Comparison of ENCODE assay signal across 28 mouse cellular contexts in the genomic region with DNA sequence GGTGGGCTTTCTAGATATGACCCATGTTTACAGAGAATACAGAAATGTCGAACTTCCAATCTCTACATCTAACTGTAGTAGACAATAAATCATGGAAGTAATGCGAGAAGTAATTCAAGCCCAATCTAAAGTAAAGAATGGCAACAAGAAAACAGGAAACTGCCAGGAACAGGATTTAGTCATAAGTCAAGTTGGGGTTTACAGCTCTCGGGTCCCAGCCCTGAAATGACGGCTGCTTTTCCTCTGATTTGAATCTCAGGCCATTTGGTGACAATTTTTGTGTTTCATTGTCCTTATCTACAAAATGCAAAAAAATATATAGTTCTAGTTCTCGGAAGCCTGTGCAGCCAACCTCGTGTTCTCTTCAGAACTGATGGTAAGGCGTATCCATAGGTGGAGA.
DNase-seq lines count a peak whose midpoint lies in the region; ATAC-seq and TF ChIP-seq lines count a peak whose summit lies in the region.
"Had no signal": no experiment of that assay in that cellular context is flagged by ENCODE, and none has a peak within 500 bp of the region (broad histone marks: within the 10 kb centered on the region; RNA-seq: fewer than 3 reads in every experiment).

No protein-coding gene starts in this region.

- no peak for ATAC-seq in lung, postnatal 0 days
- peak; percentile 69 for ATAC-seq in kidney, embryonic 16.5 days (ENCODE audit: low FRiP score, low TSS enrichment)
- ATAC-seq: forebrain, embryonic 14.5 days; forebrain, postnatal 0 days; Patski had no signal

- no peak overlapping the region for H3K9ac ChIP-seq in lung, postnatal 0 days (replicated peaks; ENCODE audit: low read depth)
- H3K9ac ChIP-seq in kidney, embryonic 16.5 days (replicated peaks; ENCODE audit: low read length), result no peak overlapping the region
- H3K9ac ChIP-seq: embryonic facial prominence, embryonic 12.5 days; embryonic facial prominence, embryonic 15.5 days; forebrain, postnatal 0 days; hindbrain, embryonic 13.5 days had no signal

- DNase-seq in kidney, adult 9 months, result peak; percentile 11
- no peak for DNase-seq in kidney, adult 11 months
- no peak for DNase-seq in lung, postnatal 0 days (ENCODE audit: low spot score)
- no peak for DNase-seq in lung, postnatal 25 days (ENCODE audit: low spot score)
- peak; percentile 24 for DNase-seq in kidney, postnatal 14 days
- no peak for DNase-seq in ovary, postnatal 14 days (ENCODE audit: low spot score)
- no peak for DNase-seq in layer of hippocampus, adult 9-11 months
- DNase-seq: adrenal gland, postnatal 10 days; adrenal gland, postnatal 36 days; B cell, adult 2 months; cerebellum, adult 11 months; cerebellum, adult 2 months; cerebellum, adult 9-11 months; cerebellum, postnatal 25 days; forebrain, postnatal 0 days; gastrocnemius, adult 2 months; gastrocnemius, postnatal 14 days; heart, adult 11 months had no signal

- H3K4me3 ChIP-seq in lung, postnatal 0 days (ENCODE audit: low read depth, low read length), result no peak overlapping the region
- no peak overlapping the region for H3K4me3 ChIP-seq in kidney, embryonic 16.5 days (ENCODE audit: low read length)
- H3K4me3 ChIP-seq: embryonic facial prominence, embryonic 12.5 days; embryonic facial prominence, embryonic 15.5 days; gastrocnemius, adult 2 months; hindbrain, embryonic 10.5 days; hindbrain, embryonic 13.5 days had no signal

- TF ChIP-seq CTCF in lung, postnatal 0 days (IDR thresholded peaks at IDR 0.05), result no peak

- H3K9me3 ChIP-seq in lung, postnatal 0 days (ENCODE audit: low read length), result no peaks in the 10 kb centered on the region; the same call in 1 of the 2 replicates
- peaks cover 7% of the 10 kb centered on the region; the same call in 1 of the 2 replicates for H3K9me3 ChIP-seq in kidney, embryonic 16.5 days (ENCODE audit: low read length)
- H3K9me3 ChIP-seq: embryonic facial prominence, embryonic 12.5 days; embryonic facial prominence, embryonic 15.5 days; hindbrain, embryonic 13.5 days had no signal

- 62% methylated on average over 7 of the region's 7 CpGs for WGBS in lung, postnatal 0 days
- 31% methylated on average over 7 of the region's 7 CpGs for WGBS in kidney, embryonic 16.5 days

- no peak overlapping the region for H3K4me2 ChIP-seq in lung, postnatal 0 days (replicated peaks; ENCODE audit: low read depth, low read length)
- no peak overlapping the region for H3K4me2 ChIP-seq in kidney, embryonic 16.5 days (replicated peaks; ENCODE audit: low read depth, low read length)
- H3K4me2 ChIP-seq: embryonic facial prominence, embryonic 12.5 days; embryonic facial prominence, embryonic 15.5 days; heart, embryonic 11.5 days; hindbrain, embryonic 13.5 days had no signal

- TF ChIP-seq EP300 in lung, postnatal 0 days (IDR thresholded peaks at IDR 0.05), result peak; percentile 13; the same call in 1 of the 2 replicates

- H3K4me1 ChIP-seq in lung, postnatal 0 days (ENCODE audit: insufficient read depth, low read depth, low read length), result peaks cover 4% of the 10 kb centered on the region; the same call in 1 of the 2 replicates
- no peaks in the 10 kb centered on the region for H3K4me1 ChIP-seq in kidney, embryonic 16.5 days (ENCODE audit: insufficient read depth, low read length)
- H3K4me1 ChIP-seq: hindbrain, embryonic 10.5 days; hindbrain, embryonic 13.5 days had no signal

- no peaks in the 10 kb centered on the region for H3K36me3 ChIP-seq in lung, postnatal 0 days (ENCODE audit: insufficient read depth, low read length)
- no peaks in the 10 kb centered on the region for H3K36me3 ChIP-seq in kidney, embryonic 16.5 days (ENCODE audit: insufficient read depth, low read length)
- H3K36me3 ChIP-seq: embryonic facial prominence, embryonic 12.5 days; embryonic facial prominence, embryonic 15.5 days; G1E; hindbrain, embryonic 10.5 days; hindbrain, embryonic 13.5 days had no signal

- no peaks in the 10 kb centered on the region for H3K27me3 ChIP-seq in lung, postnatal 0 days (replicated peaks; ENCODE audit: insufficient read depth, low read length)
- no peaks in the 10 kb centered on the region for H3K27me3 ChIP-seq in kidney, embryonic 16.5 days (ENCODE audit: insufficient read depth, low read length)
- H3K27me3 ChIP-seq: CH12.LX; embryonic facial prominence, embryonic 12.5 days; embryonic facial prominence, embryonic 15.5 days; hindbrain, embryonic 13.5 days; Patski had no signal

- no peak overlapping the region for H3K27ac ChIP-seq in lung, postnatal 0 days (ENCODE audit: low read length)
- H3K27ac ChIP-seq in kidney, embryonic 16.5 days (ENCODE audit: low read length), result 0 out of 2 replicates have a peak overlapping the region, but pooled peaks have one; percentile 13
- H3K27ac ChIP-seq: embryonic facial prominence, embryonic 12.5 days; embryonic facial prominence, embryonic 15.5 days; gastrocnemius, adult 2 months; hindbrain, embryonic 10.5 days; hindbrain, embryonic 13.5 days had no signal

Comparison
In these comparisons a context has a peak if more than half of its experiments do, and no peak if none do; other contexts are left out.
1. DNase-seq: peak in kidney, adult 9 months (single experiment) and kidney, postnatal 14 days (single experiment); none in kidney, adult 11 months (single experiment), lung, postnatal 0 days (single experiment), lung, postnatal 25 days (single experiment), ovary, postnatal 14 days (single experiment) and layer of hippocampus, adult 9-11 months (single experiment).